Mouse (Mus musculus) liver, embryonic 14.5 days (tissue): ENCODE measurements around the gene Commd2. TPM values are rescaled to one million over a fixed set of nuclear protein-coding genes. Genes with fewer than 3 reads are reported as not detected.

Experiments used
- ATAC-seq: fragments of 200-750 bp; cut with Nextera tagmentation; 2 replicates; pipeline ENCODE4 v1.8.0; 2017; ENCODE audit warnings: moderate number of reproducible peaks, mild to moderate bottlenecking, moderate library complexity; ENCODE audit not compliant: insufficient read depth
- DNase-seq, 3 experiments: peaks; one replicate each; pipeline ENCODE4 v3.0.0-alpha.2; 2012 to 2013; ENCODE audit warnings: low read depth in 3 of 3, low spot score in 3 of 3
- H3K27ac ChIP-seq: fragments of 300-500 bp; sonication (generic); 2 replicates; pipeline ENCODE4 v1.5.1; 2014; ENCODE audit warnings: moderate library complexity, mild to moderate bottlenecking, control low read depth, inconsistent platforms
- H3K27me3 ChIP-seq: fragments of 300-500 bp; sonication (generic); 2 replicates; pipeline ENCODE4 v1.6.1; 2014; ENCODE audit warnings: mild to moderate bottlenecking, low read length, moderate library complexity; ENCODE audit not compliant: control insufficient read depth, insufficient read depth
- H3K36me3 ChIP-seq: fragments of 300-500 bp; sonication (generic); replicated peaks from 2 replicates; pipeline ENCODE4 v1.6.1; 2014; ENCODE audit warnings: low read depth; ENCODE audit not compliant: control insufficient read depth, insufficient read depth
- H3K4me1 ChIP-seq, 2 experiments: fragments of 200-500 bp in 1 of 2; fragments of 300-500 bp in 1 of 2; sonication (generic) in 1 of 2; replicated peaks; 2 replicates each; pipeline ENCODE4 v1.6.1; 2012 to 2014; ENCODE audit warnings: antibody characterized with exemption in 1 of 2, inconsistent platforms in 1 of 2, low read length in 1 of 2; ENCODE audit not compliant: control insufficient read depth in 2 of 2, insufficient read depth in 2 of 2
- H3K4me2 ChIP-seq: fragments of 300-500 bp; sonication (generic); 2 replicates; pipeline ENCODE4 v1.6.1; 2014; ENCODE audit warnings: low read depth, mild to moderate bottlenecking, control low read depth, moderate library complexity
- H3K4me3 ChIP-seq, 2 experiments: fragments of 200-500 bp in 1 of 2; fragments of 300-500 bp in 1 of 2; sonication (generic) in 1 of 2; 2 replicates each; pipeline ENCODE4 v1.5.1; 2012 to 2014; ENCODE audit warnings: low read depth in 2 of 2, low read length in 2 of 2, mild to moderate bottlenecking in 2 of 2, control low read depth in 1 of 2, inconsistent platforms in 1 of 2, moderate library complexity in 1 of 2; ENCODE audit not compliant: insufficient read depth in 1 of 2
- H3K9ac ChIP-seq: fragments of 300-500 bp; sonication (generic); replicated peaks from 2 replicates; pipeline ENCODE4 v1.6.1; 2014; ENCODE audit warnings: mild to moderate bottlenecking, control low read depth, moderate library complexity
- H3K9me3 ChIP-seq: fragments of 300-500 bp; sonication (generic); 2 replicates; pipeline ENCODE4 v1.6.1; 2016; ENCODE audit warnings: low read length, mixed read lengths; ENCODE audit not compliant: control insufficient read depth
- CTCF ChIP-seq: IDR thresholded peaks from 2 replicates; pipeline ENCODE4 v1.5.1; 2016; ENCODE audit warnings: antibody characterized with exemption, low read depth, control low read depth
- EP300 ChIP-seq: IDR thresholded peaks from 2 replicates; pipeline ENCODE4 v1.6.1; 2016; ENCODE audit warnings: antibody characterized with exemption, low read depth
- WGBS: fragments of 180-500 bp; shearing (Covaris S2); extraction: QIAGEN DNeasy Blood & Tissue Kit; methylation state at CpG from one replicate; pipeline ENCODE4 v1.1.7; 2014; ENCODE audit not compliant: insufficient replicate concordance; 5-methylcytosine and 5-hydroxymethylcytosine counted together
- polyA plus RNA-seq, 2 experiments: library from polyadenylated mRNA; depleted of rRNA in 1 of 2; stranded (reverse) in 1 of 2; unstranded in 1 of 2; fragments of >200 nt; fragmentation: Nextera tagmentation in 1 of 2; extraction: Ambion mirVana in 1 of 2; gene quantifications; 2 replicates each; pipeline versions ENCODE4 v1.2.1 to v1.2.3; 2012 to 2014

Commd2 gene
- polyA plus RNA-seq, 2 experiments: 19.5 to 43.6 TPM

- TF ChIP-seq EP300 (no peak), CTCF (no peak)
- no peak for ATAC-seq
- Histone ChIP-seq H3K27ac (no peak overlapping the region), H3K27me3 (no peaks in the 10 kb centered on the region), H3K9ac (no peak overlapping the region), H3K9me3 (no peaks in the 10 kb centered on the region), H3K4me1 (0 out of 4 replicates have a peak, but pooled peaks cover 0 to 2% of the 10 kb centered on the region in 2 experiments), H3K4me3 (no peak overlapping the region), H3K36me3 (no peaks in the 10 kb centered on the region), H3K4me2 (no peak overlapping the region)
- DNase-seq: no peak
Observed at GRCm38 (mm10) chr3:57677786-57678185, 26.3 kb upstream of the Commd2 start.

- Histone ChIP-seq H3K4me3 (no peak overlapping the region), H3K27ac (no peak overlapping the region), H3K9ac (no peak overlapping the region), H3K4me2 (no peak overlapping the region), H3K36me3 (no peaks in the 10 kb centered on the region), H3K4me1 (0 out of 4 replicates have a peak, but pooled peaks cover 0 to 2% of the 10 kb centered on the region in 2 experiments), H3K9me3 (no peaks in the 10 kb centered on the region), H3K27me3 (no peaks in the 10 kb centered on the region)
- no peak for TF ChIP-seq EP300
- TF ChIP-seq CTCF: no peak
- 53% methylated on average over 2 of the region's 2 CpGs for WGBS
- no peak for ATAC-seq
- no peak for DNase-seq
Observed at GRCm38 (mm10) chr3:57674075-57674474, 22.6 kb upstream of the Commd2 start.

- no peak for ATAC-seq
- Histone ChIP-seq H3K4me2 (no peak overlapping the region), H3K4me3 (no peak overlapping the region), H3K4me1 (0 out of 4 replicates have a peak, but pooled peaks cover 0 to 2% of the 10 kb centered on the region in 2 experiments), H3K9me3 (no peaks in the 10 kb centered on the region), H3K27me3 (no peaks in the 10 kb centered on the region), H3K36me3 (no peaks in the 10 kb centered on the region), H3K9ac (no peak overlapping the region), H3K27ac (no peak overlapping the region)
- no peak for DNase-seq
- 37% methylated on average over 4 of the region's 4 CpGs for WGBS
- TF ChIP-seq CTCF (no peak), EP300 (no peak)
Observed at GRCm38 (mm10) chr3:57673586-57673985, 22.1 kb upstream of the Commd2 start.

GRCm38 (mm10) chr3:57667054-57667723 is 15.7 kb upstream of the Commd2 start:
- H3K27ac ChIP-seq: no peak overlapping the region
- ATAC-seq (no peak), DNase-seq (peak; percentile 39 to 47 (median 41))
- no peaks in the 10 kb centered on the region for H3K4me1 ChIP-seq
- 29% methylated on average over 14 of the region's 14 CpGs for WGBS
- H3K9me3 ChIP-seq: no peaks in the 10 kb centered on the region
- H3K4me3 ChIP-seq: no peak overlapping the region
- H3K27me3 ChIP-seq: no peaks in the 10 kb centered on the region
- no peak overlapping the region for H3K9ac ChIP-seq
- H3K4me2 ChIP-seq: peak overlapping the region; percentile 25; the same call in 1 of the 2 replicates
- TF ChIP-seq EP300: no peak
- TF ChIP-seq CTCF: peak; percentile 66
- H3K36me3 ChIP-seq: no peaks in the 10 kb centered on the region

GRCm38 (mm10) chr3:57665880-57666279 is 14.4 kb upstream of the Commd2 start:
- DNase-seq (no peak), ATAC-seq (no peak)

More at GRCm38 (mm10) chr3:57665880-57666279, 14.4 kb upstream of the Commd2 start:
- WGBS: 70% methylated on average over 5 of the region's 5 CpGs
- H3K4me2 ChIP-seq: no peak overlapping the region
- no peak overlapping the region for H3K27ac ChIP-seq
- H3K9ac ChIP-seq: no peak overlapping the region
- H3K4me3 ChIP-seq: no peak overlapping the region
- TF ChIP-seq EP300 (no peak), CTCF (no peak)
- H3K27me3 ChIP-seq: no peaks in the 10 kb centered on the region
- no peaks in the 10 kb centered on the region for H3K36me3 ChIP-seq
- no peaks in the 10 kb centered on the region for H3K4me1 ChIP-seq
- no peaks in the 10 kb centered on the region for H3K9me3 ChIP-seq
